Mouse (Mus musculus): Measurements from ENCODE around the gene Vmp1.

GRCm38 (mm10) chr11:86724004-86724403 lies 40.4 kb upstream of the Vmp1 start:
- TF ChIP-seq CTCF (IDR thresholded peaks at IDR 0.05; ENCODE audit: low read depth, low read length) = no peak
- no peak for TF ChIP-seq EP300 (IDR thresholded peaks at IDR 0.05; ENCODE audit: insufficient read depth, low read depth, low read length)
- no peak for TF ChIP-seq POLR2A (IDR thresholded peaks at IDR 0.05; ENCODE audit: insufficient read depth, low read length)

Data from ES-Bruce4 (cell line).